Mouse (Mus musculus) kidney, embryonic 16.5 days (tissue): ENCODE results near the gene Card9. TPM values are rescaled to one million over a fixed set of nuclear protein-coding genes. Genes with fewer than 3 reads are reported as not detected.

ENCODE experiments used
- ATAC-seq: fragments of 200-750 bp; cut with Nextera tagmentation; 2 replicates; pipeline ENCODE4 v1.8.0; 2017; ENCODE audit warnings: moderate TSS enrichment; ENCODE audit not compliant: low FRiP score, low TSS enrichment
- H3K27ac ChIP-seq: fragments of 300-500 bp; sonication (generic); 2 replicates; pipeline ENCODE4 v1.5.1; 2014; ENCODE audit warnings: low read length
- H3K27me3 ChIP-seq: fragments of 300-500 bp; sonication (generic); 2 replicates; pipeline ENCODE4 v1.6.1; 2014; ENCODE audit warnings: low read length, control low read depth, mixed read lengths; ENCODE audit not compliant: insufficient read depth
- H3K36me3 ChIP-seq: fragments of 300-500 bp; sonication (generic); 2 replicates; pipeline ENCODE4 v1.6.1; 2014; ENCODE audit warnings: low read length, control low read depth, mixed read lengths; ENCODE audit not compliant: insufficient read depth
- H3K4me1 ChIP-seq: fragments of 300-500 bp; sonication (generic); 2 replicates; pipeline ENCODE4 v1.6.1; 2014; ENCODE audit warnings: low read length, control low read depth, mixed read lengths; ENCODE audit not compliant: insufficient read depth
- H3K4me2 ChIP-seq: fragments of 300-500 bp; sonication (generic); replicated peaks from 2 replicates; pipeline ENCODE4 v1.6.1; 2014; ENCODE audit warnings: low read depth, low read length
- H3K4me3 ChIP-seq: fragments of 300-500 bp; sonication (generic); 2 replicates; pipeline ENCODE4 v1.5.1; 2014; ENCODE audit warnings: mild to moderate bottlenecking, low read length
- H3K9ac ChIP-seq: fragments of 300-500 bp; sonication (generic); replicated peaks from 2 replicates; pipeline ENCODE4 v1.6.1; 2014; ENCODE audit warnings: low read length
- H3K9me3 ChIP-seq: fragments of 300-500 bp; sonication (generic); 2 replicates; pipeline ENCODE4 v1.6.1; 2016; ENCODE audit warnings: low read length, control low read depth
- WGBS: fragments of 180-500 bp; shearing (Covaris S2); extraction: QIAGEN DNeasy Blood & Tissue Kit; methylation state at CpG from one replicate; pipeline ENCODE4 v1.1.7; 2014; 5-methylcytosine and 5-hydroxymethylcytosine counted together
- polyA plus RNA-seq: library from polyadenylated mRNA; unstranded; fragments of >200 nt; fragmentation: Nextera tagmentation; extraction: Ambion mirVana; gene quantifications from 2 replicates; pipeline ENCODE4 v1.2.1, GENCODE M21; 2015

Gene Card9
- polyA plus RNA-seq, 1 experiment from 2014 or later, result 0.92 TPM

DNA sequence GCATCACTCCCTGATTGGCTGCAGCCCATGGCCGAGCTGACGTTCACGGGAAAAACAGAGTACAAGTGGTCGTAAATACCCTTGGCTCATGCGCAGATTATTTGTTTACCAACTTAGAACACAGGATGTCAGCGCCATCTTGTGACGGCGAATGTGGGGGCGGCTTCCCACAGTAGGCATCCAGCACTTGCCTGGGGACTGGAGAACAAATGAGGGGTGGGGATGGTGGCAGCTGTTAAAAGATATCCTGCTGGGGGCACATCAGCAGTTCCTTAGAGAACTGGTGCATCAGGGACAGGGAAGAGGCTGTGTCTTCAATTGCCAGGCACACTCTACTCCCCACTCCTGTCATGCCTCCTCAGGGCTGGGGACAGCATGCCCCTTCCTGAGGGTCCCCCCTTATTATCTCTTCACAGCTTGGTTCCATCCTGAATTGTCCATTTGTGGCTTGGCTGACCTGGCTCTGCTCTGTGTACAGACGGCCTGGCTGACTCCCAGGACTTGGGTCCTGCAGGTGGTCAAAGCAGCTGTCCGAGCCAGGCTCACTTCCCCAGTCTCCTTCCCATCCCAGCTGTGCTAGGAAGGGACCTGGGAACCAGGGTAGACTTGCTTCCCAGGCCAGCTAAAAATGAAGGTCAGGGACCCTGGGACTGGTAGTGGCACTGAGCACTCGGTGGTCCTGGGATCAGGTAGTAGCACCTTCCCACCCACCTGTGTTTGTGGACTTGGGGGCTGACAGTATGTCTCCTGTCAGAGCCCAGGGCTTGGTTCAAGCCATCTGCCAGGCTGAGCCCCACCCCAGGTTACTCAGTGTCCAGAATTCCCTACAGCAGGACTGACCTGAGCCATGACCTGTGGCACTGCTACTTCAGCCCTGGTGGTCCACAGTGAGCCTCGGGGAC is 22.2 kb downstream of the Card9 start:
- Histone ChIP-seq H3K4me2 (no peak overlapping the region), H3K4me1 (peaks cover 24% of the 10 kb centered on the region), H3K9me3 (no peaks in the 10 kb centered on the region), H3K27ac (no peak overlapping the region), H3K27me3 (no peaks in the 10 kb centered on the region), H3K4me3 (no peak overlapping the region), H3K36me3 (peaks cover 15% of the 10 kb centered on the region; the same call in 1 of the 2 replicates), H3K9ac (no peak overlapping the region)
- ATAC-seq, result no peak
- WGBS, result 85% methylated on average over 8 of the region's 13 CpGs

DNA sequence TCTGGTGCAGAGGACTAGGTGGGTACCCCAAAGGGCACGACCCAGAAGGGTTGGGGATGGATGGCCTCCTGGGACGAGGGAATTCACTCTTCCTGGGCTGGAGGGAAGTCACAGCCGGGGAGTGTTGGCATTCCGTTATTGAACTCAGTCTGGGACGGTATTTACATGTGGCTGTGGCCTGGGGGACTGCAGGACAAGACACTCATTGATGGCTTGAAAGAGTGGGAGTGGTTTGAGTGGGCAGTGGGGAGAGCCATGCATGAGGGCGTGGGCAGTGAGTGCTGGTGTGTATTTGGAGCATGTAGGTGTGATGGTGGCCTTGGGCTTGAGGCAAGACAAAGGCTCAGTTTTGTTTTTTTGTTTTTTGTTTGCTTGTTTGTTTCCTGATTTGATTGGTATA is 30.0 kb downstream of the Card9 start:
- no peak overlapping the region for H3K4me2 ChIP-seq
- ATAC-seq, result no peak

DNA sequence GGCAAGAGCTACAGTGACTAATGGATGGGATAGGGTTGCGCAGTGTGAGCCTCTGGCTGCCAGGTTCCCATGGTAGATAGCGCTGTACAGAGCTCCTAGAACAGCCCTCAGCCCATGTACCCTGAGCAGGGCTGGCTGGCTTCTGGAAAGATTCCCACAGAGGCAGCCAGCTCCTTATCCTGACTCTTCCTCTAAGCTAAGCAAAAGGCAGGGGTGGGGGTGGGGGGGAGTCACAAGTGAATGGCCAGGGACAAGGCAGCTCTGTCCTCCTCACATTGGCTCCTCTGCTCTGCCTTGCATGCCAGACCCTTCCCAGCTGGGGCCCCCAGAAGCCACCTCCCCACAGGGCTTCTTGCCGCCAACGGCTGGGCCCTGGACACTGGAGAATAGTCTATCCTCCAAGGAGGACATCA is 30.7 kb downstream of the Card9 start:
- 0 out of 2 replicates have a peak overlapping the region, but pooled peaks have one; percentile 26 for H3K9ac ChIP-seq
- H3K36me3 ChIP-seq, result peaks cover 29% of the 10 kb centered on the region
- no peak overlapping the region for H3K4me2 ChIP-seq
- H3K4me1 ChIP-seq, result no peaks in the 10 kb centered on the region
- H3K27ac ChIP-seq, result peak overlapping the region; percentile 48; the same call in 1 of the 2 replicates
- WGBS, result 69% methylated on average over 4 of the region's 4 CpGs
- no peaks in the 10 kb centered on the region for H3K9me3 ChIP-seq
- H3K4me3 ChIP-seq, result no peak overlapping the region
- no peaks in the 10 kb centered on the region for H3K27me3 ChIP-seq
- peak; percentile 47; the same call in 1 of the 2 replicates for ATAC-seq

More for the DNA sequence above, 30.0 kb downstream of the Card9 start:
- no peaks in the 10 kb centered on the region for H3K27me3 ChIP-seq
- H3K9me3 ChIP-seq, result no peaks in the 10 kb centered on the region
- 0 out of 2 replicates have a peak overlapping the region, but pooled peaks have one; percentile 10 for H3K27ac ChIP-seq
- no peaks in the 10 kb centered on the region for H3K4me1 ChIP-seq
- no peak overlapping the region for H3K4me3 ChIP-seq
- peaks cover 24% of the 10 kb centered on the region for H3K36me3 ChIP-seq
- 69% methylated on average over 6 of the region's 6 CpGs for WGBS
- 0 out of 2 replicates have a peak overlapping the region, but pooled peaks have one; percentile 26 for H3K9ac ChIP-seq

DNA sequence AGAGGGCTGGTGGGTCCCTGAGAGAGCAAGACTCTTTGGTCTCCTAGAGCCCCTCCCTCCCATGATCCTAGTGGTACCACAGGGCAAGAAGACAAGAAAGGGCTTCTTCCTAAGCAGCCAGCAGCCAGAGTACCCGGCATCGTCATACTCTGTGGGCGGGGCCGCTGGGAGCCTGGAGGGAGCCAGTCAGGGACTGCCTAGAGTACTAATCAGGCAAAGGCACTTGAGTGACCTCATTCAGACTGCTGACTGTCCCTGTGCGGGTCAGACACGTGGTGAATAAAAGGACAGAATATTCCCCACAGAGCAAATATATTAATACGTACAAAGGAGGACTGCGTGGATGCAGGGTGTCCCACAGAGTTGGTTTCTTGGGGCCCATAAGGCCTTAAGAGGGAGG is 31.3 kb downstream of the Card9 start:
- Histone ChIP-seq H3K4me1 (no peaks in the 10 kb centered on the region), H3K27me3 (no peaks in the 10 kb centered on the region), H3K4me2 (no peak overlapping the region), H3K36me3 (peaks cover 36% of the 10 kb centered on the region), H3K9ac (no peak overlapping the region), H3K9me3 (no peaks in the 10 kb centered on the region), H3K27ac (no peak overlapping the region; the same call in 1 of the 2 replicates), H3K4me3 (no peak overlapping the region)
- ATAC-seq, result no peak
- 66% methylated on average over 8 of the region's 8 CpGs for WGBS

DNA sequence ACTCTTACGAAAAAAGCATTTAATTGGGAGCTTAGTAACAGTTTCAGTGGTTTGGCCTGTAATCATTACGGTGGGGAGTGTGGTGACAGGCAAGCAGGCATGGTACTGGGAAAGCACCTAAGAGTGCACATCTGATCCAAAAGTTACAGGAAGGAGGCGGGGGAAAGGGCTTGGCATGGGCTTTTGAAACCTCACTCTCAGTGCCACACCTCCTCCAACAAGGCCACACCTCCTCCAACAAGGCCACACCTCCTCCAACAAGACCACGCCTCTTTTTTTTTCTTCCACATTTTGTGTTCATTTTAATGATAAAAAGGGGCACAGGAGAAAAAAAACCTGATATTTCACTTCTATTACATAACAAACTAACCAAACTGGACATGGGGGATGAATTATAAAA is 32.9 kb downstream of the Card9 start:
- WGBS, result 88% methylated on average over 4 of the region's 4 CpGs
- H3K4me2 ChIP-seq, result no peak overlapping the region
- no peaks in the 10 kb centered on the region for H3K27me3 ChIP-seq
- H3K36me3 ChIP-seq, result peaks cover 49% of the 10 kb centered on the region
- no peaks in the 10 kb centered on the region for H3K9me3 ChIP-seq
- no peak overlapping the region for H3K9ac ChIP-seq
- H3K27ac ChIP-seq, result no peak overlapping the region
- ATAC-seq, result no peak
- no peak overlapping the region for H3K4me3 ChIP-seq
- H3K4me1 ChIP-seq, result no peaks in the 10 kb centered on the region

DNA sequence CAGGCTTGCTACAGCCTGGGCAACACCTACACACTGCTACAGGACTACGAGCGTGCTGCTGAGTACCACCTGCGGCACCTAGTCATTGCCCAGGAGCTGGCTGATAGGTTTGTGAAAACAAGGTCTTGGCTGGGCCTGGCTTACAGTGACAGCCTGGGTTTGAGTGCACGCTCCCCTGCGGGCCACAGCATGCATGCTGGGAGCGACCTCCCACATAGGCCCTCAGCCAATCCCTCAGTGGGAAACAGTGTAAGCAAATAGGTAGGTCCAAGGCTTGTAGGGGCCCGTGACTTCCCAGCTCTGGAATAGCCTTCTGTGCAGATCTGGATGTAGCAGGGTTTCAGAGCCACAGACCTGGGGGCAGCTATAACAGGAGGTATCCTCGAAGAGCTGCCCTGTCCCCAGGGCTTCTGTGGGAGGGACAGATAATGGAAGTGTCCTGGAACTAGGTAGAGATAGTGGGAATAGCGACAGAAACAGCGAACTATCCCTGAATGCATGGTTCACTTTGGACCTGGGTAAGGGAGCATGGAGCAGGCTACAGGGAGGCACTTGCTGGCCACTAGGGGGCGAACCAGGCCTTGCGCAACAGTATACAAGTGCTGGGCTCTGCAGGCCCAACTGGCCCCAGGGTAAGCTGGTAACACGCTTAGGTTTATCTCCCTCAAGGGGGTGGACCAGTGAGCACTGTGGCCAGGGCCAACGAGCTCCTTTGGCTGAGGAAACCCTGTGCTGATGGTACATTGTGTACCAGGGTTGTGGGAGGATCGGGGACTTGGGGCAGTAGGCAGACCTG is 35.1 kb downstream of the Card9 start:
- Histone ChIP-seq H3K4me2 (no peak overlapping the region), H3K4me1 (no peaks in the 10 kb centered on the region), H3K27me3 (no peaks in the 10 kb centered on the region), H3K4me3 (no peak overlapping the region), H3K36me3 (peaks cover 50% of the 10 kb centered on the region), H3K27ac (no peak overlapping the region), H3K9ac (no peak overlapping the region), H3K9me3 (no peaks in the 10 kb centered on the region)
- ATAC-seq, result peak; percentile 85
- 68% methylated on average over 15 of the region's 15 CpGs for WGBS

DNA sequence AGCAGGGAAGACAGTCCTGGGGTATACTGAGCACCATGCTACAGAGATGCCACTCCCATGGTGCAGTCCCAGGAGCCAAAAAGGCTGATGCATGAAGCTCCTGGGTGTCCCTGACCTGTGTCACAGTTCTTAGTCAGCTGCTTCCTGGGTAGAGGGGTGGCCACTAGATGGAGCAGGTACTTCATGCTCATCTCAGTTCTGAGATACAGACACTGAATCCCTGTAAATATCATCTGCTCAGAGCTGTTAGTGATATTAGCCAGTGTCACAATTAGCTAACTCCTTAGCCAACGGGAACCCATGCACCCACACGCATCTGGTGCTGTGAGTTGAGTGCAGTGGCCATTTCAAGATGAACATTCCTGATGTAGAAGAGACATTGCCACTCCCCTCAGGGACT is 35.8 kb downstream of the Card9 start:
- H3K4me3 ChIP-seq, result no peak overlapping the region
- 87% methylated on average over 2 of the region's 2 CpGs for whole genome bisulfite sequencing
- no peak for ATAC-seq
- peaks cover 45% of the 10 kb centered on the region for H3K36me3 ChIP-seq
- H3K4me2 ChIP-seq, result no peak overlapping the region
- no peaks in the 10 kb centered on the region for H3K27me3 ChIP-seq
- no peak overlapping the region for H3K9ac ChIP-seq
- no peak overlapping the region for H3K27ac ChIP-seq
- no peaks in the 10 kb centered on the region for H3K9me3 ChIP-seq
- H3K4me1 ChIP-seq, result no peaks in the 10 kb centered on the region

DNA sequence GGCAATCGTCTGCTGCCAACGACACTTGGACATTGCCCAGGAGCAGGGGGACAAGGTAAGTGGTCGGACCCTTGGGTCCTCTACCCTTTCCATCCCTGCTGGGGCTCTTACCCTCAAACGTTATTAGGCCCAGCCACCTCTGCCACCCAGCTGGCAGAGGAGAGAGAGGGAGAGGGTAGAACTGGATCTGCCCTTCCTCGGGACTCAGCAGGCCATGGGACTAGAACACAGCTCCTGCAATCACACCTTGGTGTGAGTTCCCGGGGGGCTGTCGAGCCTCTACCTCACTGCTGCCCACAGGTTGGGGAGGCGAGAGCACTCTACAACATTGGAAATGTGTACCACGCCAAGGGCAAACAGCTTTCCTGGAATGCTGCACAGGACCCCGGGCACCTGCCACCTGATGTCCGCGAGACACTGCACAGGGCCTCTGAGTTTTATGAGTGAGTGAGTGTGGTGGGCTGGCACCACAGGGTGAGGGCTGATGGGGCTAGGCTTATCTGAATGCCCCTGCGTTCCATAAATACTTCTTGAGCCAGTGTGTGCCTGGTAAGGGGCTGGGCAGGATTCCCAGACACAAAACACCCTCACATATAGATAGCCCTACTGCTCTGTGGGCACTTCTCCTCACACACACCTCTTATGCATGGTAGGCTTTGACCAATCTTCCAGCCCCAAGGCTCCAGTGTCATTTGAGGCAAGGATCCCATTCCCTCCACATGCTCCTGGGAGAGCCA is 37.0 kb downstream of the Card9 start:
- Histone ChIP-seq H3K4me3 (no peak overlapping the region), H3K4me2 (no peak overlapping the region), H3K36me3 (peaks cover 45% of the 10 kb centered on the region), H3K9ac (no peak overlapping the region), H3K9me3 (no peaks in the 10 kb centered on the region), H3K27ac (no peak overlapping the region), H3K27me3 (no peaks in the 10 kb centered on the region), H3K4me1 (peaks cover 9% of the 10 kb centered on the region; the same call in 1 of the 2 replicates)
- ATAC-seq, result no peak
- WGBS, result 82% methylated on average over 13 of the region's 13 CpGs
